Mouse (Mus musculus) activated CD4-positive, CD25-positive, alpha-beta regulatory T cell, adult 4 months (primary cell): ENCODE measurements around the gene Socs1. TPM values are rescaled to one million over a fixed set of nuclear protein-coding genes. Genes with fewer than 3 reads are reported as not detected.

ENCODE experiments used
- ATAC-seq: one replicate; pipeline ENCODE4 v1.8.0; 2017
- polyA plus RNA-seq, 2 experiments: library from polyadenylated mRNA; unstranded; fragments of 100-300 nt; shearing (Covaris generic); gene quantifications; one replicate each; pipeline ENCODE4 v1.2.1; 2017

Gene Socs1
- polyA plus RNA-seq, 2 experiments from 2014 or later = 4.0 to 4.6 TPM

DNA sequence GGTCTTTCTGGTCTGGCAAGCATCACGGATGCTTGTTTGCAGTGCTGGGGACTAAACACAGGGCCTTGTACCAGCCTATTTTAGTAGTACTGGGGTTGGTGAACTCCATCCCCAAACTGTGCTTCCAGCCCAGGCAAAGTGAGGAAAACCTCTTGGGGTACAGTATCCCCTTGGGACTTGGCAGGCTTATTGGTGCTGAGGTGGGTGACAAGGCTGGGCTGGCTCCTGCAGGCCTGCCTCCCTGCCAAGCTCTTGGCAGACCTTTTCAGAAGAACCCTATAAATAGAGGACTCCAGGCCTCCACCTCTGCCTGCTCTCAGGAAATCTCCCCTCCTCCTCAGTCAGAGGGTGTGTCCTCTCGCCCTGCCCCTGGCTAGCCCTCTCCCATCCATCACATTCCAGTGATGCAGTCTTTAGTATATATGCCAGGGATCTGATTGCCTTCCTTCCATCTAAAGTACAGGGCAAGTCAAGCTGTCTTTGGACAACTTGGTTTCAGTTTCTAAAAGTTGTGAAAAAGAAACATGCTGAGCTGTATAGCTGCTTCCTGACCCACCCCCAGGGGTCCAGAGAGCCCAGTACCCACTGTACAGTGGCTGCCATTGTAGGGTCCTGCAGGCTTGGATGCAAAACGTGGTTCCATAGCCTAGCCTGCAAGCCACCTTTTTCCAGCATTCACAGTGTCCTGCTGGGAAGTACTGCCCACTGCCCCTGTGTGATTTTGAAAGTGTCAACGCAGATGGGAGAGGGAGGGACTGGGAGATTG lies 1.6 kb upstream of the Socs1 start:
- ATAC-seq = no peak

DNA sequence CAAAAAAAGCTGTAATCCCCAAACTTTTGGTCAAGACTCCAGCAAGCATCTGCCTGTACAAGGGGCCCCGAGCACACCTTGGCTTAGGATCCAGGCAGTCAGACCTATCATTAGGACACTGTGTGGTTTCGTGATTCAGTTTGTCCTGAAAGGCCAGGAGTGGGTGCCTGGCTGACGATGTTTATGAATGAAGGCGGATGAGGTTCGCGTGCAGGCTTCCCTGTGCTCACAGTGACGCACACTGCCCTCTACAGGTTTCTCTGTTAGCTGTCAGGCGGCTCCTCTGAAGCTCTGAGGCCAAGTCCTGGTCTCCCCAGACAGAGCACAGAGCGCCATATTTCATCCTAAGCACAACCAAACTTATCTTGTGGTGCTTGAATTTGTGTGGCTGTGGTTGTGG lies 952 bp upstream of the Socs1 start:
- ATAC-seq = peak; percentile 50

DNA sequence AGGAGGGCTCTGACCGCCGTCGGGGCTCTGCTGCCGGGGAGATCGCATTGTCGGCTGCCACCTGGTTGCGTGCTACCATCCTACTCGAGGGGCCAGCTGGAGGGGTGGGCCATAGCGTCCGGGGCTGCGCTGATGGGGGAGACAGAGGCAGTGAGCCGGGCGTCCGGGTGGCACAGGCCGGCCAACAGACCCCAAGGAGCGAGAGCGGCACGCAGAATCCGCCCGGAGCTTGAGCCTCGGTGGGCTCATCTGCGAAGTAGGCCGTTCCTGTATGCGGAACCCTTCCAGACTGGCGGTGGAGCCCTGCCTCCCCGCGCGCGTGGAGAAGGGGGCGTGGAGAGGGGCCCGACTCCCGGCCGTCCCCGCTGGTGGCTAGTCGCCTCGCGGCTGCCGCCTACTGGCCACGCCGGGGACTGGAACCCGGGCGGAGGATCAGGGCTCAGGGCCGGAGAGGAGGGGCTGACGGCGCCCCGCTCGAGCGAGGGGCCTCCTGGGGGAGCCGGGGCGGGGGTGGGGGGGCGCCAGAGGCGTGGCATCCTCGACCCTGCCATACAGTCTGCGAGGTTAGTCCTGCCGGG lies 454 bp downstream of the Socs1 start:
- peak; percentile 27 for ATAC-seq

DNA sequence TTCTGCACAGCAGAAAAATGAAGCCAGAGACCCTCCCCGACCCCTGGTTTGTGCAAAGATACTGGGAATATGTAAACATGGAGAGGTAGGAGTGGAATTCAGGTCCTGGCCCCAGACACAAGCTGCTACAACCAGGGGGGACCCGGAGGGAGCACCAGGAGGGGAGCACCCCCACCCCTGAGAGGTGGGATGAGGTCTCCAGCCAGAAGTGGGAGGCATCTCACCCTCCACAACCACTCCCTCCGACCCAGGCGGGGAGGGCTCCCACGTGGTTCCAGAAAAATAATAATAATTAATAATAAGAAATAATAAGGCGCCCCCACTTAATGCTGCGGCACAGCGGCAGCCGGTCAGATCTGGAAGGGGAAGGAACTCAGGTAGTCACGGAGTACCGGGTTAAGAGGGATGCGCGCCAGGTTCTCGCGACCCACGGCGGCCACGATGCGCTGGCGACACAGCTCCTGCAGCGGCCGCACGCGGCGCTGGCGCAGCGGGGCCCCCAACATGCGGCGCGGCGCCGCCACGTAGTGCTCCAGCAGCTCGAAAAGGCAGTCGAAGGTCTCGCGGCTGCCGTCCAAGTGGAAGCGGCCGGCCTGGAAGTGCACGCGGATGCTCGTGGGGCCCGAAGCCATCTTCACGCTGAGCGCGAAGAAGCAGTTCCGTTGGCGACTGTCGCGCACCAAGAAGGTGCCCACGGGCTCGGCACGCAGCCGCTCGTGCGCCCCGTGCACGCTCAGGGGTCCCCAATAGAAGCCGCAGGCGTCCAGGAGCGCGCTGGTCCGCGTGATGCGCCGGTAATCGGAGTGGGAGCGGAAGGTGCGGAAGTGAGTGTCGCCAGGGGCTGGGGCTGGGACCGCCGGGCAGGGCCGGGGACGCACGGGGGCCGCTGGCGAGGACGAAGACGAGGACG lies 1.2 kb downstream of the Socs1 start:
- no peak for ATAC-seq

DNA sequence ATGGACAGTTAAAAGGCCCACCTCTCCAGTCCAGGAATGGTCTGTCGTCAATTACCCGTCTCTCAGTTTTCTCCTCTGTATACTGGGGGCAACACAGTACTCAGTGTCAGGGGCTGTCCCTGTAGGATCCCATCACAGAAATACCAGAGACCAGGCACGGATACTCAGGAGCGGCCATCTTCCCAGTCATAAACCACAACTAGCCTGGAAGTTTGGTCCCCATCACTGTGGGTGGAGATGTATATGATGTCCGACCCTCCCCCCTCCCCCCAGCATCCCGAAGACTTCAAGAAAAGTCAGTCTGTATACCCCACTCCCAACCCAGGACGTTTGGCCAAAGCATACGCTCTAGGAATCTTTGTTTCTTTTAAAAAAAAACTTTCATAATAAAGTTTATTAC lies 1.9 kb downstream of the Socs1 start:
- no peak for ATAC-seq

DNA sequence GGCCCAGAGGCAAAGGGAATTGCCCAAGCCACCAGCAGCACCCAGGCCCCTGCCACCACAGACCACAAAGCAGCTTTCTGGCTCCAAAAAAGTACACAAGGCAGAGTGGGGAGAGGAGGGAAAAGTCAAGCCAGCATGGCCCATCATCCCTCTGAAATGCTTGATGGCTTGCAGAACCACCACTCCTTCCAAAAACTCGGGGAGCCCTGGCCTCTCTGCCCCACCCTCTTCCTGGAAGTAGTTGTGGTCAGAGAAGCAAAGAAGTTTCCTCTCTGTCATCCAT lies 2.2 kb downstream of the Socs1 start:
- ATAC-seq = no peak

DNA sequence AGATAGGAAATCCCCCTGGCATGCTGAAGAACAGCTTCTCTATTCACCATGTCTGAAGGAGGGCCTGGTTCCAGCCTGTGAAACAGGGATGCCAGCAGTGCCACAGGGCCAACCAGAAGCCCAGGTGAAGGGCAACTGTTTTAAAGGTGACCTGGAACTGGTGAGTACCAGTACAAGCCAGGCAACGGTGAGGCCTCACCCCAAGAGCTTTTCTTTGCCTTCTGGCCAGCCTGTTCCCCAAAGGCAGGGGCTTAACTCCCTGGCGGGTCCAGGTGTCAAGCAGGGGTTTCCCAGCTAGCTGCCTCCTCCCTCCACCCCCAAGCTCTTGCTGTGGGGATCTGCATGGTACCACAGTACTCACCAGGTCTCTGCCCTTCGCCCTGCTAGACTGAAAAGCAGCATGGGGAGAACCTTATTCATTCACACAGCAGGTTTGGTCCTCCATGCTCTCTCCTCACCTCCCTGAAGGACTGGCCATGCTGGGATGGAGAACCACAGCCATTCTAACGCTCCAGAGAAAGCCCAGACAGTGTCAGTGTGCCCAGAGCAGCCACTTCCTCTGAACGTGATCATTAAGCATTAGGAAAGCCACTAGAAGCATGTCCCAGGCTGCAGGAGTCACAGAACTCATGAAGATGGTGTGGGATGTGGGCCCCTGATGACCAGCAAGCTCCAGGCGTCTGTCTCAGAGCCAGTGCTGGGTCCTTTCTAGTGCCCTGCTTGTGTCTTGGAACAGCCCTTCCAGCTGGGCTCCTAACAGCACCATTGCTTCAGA lies 2.8 kb downstream of the Socs1 start:
- ATAC-seq = no peak

DNA sequence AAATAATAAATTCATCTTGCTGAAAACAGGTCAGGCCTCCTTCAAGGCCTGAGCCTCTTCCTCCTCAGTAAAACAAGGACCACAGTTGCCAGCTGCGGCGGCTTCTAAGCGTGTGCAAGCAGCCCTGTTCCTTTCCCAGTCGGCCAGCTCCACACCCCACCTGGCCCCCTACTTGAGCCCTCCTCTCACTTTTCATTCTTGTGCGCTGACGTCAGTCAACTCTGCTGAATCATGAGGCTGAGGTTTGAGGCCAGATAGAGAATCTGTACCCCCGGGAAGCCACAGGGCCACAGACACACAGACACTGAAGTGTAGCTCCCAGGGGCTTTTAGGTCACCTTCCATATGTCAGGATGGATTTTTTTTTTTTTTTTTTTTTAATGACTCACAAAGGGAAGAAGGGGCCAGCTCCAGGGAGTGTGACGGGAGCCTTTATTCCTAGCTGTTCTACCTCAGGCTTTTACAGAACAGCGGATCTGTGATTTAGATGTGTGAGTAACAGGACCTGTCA lies 3.4 kb downstream of the Socs1 start:
- ATAC-seq = peak; percentile 4

DNA sequence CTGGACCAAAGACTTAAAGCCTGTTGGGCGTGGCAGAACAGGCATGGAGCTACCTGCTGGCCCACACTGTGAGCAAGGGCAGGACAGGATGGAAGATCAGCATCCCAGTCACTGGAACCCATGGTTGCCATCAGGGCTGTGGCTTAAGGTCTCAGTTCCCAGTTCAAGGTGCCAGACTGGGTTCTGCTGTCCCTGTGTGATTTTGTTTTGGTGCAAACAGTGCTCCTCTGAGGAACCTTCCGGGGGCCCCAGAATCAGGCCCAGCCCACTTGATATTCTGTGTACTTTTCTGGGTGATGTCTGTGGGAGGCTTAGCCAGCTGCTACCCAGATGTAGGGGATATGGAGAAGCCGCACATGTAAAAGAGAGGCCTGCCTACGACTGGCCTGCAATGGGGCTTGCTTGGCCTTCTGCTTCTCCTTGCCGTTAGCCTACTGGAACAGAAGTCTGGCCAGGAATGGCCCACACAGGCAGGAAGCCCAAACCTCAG lies 4.7 kb downstream of the Socs1 start:
- no peak for ATAC-seq

DNA sequence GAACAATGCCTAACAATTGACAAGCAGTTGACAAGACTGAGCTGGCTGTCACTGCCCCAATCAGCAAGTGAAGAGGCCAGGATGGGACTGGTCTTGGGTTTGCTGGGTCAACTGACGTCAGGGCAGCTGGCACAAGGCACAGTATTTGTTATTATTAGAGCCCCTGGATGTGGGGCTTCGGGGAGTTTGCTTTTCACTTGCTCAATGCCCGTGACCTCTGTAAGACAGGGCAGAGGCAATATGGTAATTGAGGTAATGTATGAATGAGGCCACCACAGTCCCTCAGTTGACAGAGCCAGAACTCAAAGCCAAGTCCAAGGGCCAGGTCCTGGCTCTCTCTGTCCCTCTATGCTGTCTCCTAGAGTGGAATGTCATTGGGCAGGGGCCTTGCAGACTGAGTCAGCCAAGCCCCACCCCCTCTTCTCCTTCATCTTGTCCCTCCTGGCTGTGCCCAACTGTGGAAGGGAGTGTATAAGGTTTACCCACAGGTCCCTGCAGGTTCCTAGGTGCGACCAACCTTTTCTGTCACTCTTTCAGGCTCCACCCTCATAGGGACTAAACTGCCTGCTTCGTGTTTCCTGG lies 7.7 kb downstream of the Socs1 start:
- ATAC-seq = no peak

DNA sequence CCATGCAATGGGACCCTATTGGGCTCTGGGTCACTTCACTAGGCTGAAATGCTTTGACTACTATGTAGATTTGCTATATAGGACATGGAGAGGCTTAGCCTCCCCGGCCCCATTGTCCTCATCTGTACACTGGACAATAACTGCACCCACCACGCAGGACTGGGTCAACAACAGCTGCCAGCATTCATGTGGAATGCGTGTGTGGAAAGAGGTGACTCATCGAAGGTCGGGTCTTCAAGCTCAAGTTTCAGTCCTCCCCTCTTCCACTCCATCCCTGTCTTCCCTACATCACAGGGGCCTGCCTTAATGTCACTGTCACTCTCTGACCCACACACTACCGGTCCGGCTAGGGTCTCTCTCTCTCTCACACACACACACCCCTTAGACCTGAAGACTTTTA lies 9.0 kb downstream of the Socs1 start:
- ATAC-seq = no peak

DNA sequence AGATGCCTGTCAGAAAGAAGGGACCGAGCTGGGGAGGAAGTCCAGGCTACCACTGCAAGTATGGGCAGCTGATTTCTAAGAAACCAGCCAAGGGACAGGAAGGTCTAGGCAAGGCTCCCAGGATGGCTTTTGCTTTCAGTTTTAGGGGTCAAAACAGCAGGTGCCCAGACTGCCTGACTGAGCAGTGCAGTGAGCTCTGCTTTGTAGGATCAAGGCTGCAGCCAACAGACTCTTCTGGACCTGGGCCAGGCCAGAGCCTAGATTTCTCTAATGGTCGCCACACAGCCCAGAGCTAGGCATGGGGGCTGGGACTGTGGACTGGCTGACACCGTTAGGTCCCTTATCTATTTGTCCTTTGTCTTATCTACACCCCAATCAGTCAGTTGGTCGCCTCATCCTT lies 10.6 kb downstream of the Socs1 start:
- peak; percentile 6 for ATAC-seq

DNA sequence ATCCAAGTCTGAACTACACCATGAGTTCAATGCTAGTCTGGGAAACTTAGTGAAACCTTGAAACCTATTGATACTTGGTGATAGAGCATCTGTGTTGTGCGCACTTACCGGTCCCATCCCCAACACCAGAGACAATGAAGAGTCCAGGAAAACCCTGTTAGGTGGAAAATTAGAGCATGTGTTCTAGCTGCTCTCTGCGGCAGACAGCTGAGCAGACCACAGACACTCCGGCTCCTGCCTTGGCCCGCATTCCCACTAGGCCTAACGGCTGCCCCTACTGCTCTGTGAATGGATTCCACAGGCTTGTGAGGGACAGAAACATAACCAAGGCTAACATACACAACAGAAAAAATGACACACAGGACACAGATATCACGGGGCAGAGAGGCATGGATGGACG lies 11.8 kb downstream of the Socs1 start:
- no peak for ATAC-seq

DNA sequence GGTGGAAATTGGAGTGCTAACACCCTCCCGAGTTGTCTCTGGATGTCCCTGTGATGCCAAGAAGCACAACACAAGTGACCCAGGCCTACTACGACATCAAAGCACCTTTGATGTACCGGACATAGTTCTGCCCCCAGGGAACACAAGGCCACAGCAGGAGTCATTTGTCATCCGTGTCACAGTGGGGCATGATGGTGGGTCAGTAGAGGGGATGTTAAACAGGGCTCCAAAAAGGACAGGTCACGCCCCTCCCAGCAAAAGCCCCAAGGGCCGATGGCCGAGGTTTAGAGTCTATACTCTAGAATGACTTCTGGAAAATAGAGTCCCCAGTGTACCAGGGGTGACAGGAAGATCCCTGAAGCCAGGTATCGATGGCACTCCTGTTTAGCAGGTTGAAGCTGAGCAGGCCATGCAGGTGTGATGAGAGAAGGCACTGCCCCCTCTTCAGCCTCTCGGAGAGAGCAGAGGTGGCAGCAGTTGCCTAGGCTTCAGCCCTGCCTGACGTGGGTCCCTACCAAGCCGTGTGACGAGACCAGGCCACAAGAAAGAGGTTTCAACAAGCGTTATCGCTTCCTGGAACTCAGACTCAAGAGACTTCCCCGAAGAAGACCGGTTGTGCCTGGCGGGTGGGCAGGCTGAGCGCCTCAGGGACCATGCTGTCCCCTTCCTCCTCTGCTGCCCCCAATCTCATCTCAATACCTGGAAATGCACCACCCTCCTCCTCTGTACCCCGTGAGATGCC lies 13.4 kb downstream of the Socs1 start:
- ATAC-seq = peak; percentile 80

DNA sequence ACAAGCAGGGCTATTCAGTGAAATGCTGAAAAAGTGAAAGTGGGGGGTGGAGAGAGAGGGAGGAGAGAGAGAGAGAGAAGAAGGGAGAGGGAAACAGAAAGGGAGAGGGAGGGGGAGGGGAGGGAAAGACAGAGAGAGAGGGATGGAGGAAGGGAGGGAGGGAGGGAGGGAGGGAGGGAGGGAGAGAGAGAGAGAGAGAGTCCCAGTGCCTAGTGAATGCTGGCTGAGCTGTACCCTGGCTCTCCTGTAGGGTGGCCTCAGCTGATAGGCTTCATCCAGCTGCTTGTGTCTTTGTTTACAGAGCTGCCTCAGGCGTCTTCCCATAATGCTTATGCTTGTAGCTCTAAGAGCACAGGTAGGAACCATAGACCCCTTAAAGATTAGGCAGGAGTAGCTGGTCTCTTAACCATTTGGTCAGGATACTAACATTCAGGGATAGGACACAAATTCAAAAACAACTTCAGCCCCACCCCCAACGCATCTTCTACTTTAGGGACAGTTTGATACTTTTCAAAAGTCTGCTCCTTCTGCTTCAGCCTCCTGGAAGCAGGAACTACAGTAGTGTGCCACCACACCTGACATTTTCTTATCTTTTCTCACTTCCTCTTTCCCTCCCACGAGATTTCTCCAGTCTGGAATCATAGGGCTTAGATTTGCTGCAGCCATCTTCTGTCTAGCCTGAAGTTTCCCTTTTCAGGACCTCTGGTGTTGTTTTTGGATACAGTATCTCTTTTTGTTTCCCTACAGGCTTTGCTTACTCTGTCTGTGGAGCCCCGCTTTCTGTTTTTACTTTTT lies 14.6 kb downstream of the Socs1 start:
- ATAC-seq = no peak

DNA sequence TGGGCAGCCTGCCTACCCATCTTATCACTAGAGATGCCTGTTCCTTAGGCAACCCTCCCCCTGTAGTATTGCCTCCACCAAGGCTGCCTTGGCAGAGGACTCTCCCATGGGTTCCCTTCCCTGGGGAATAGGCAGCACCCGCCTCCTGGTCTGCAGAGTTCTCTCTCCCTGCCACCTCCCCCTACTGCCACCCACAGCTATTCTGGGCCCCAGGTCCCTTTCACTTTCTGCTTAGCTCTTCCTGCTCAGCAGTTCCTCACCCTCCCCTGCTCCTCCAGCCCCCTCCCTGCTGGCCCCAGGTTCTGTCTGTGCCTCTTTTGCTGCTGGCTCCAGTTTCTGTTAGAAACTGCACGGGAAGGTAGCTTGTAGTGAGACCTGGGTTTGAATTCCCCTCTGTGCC lies 15.7 kb downstream of the Socs1 start:
- peak; percentile 72 for ATAC-seq

DNA sequence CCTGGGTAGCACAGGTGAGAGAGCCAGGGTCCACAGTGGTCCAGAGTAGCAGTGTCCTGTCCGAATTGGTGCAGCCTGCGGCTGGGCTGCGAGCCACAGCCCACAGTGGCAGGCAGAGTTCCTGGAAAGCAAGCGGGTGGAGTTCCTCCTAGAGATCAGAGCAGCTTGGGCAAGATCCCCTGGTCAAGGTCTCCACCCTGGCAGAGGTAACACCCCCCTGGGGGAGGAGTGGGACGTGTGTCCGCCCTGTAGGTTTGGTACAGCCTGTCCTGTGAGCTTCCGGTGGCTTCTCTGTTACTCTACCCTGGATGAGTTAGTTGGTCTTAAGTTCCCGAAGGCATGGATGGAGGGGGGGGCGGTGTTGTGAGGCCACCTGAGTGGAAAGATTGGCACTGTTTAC lies 16.5 kb downstream of the Socs1 start:
- no peak for ATAC-seq

DNA sequence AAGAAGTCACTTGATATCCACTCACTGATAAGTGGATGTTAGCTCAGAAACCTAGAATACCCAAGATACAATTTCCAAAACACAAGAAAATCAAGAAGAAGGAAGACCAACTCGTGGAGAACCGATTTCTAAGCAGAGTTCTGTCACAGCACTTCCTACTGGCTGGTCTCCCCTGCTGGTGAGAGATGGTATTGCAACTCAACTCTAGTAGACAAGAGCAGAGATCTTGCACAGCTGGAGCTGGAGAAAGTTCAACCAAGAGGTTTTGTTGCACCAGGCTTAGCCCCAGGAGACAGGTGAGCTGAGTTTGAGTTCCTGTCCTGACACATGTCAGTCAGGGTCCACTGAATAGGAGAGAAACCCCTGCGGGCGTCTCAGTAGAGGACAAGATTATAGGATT lies 18.2 kb downstream of the Socs1 start:
- peak; percentile 12 for ATAC-seq

DNA sequence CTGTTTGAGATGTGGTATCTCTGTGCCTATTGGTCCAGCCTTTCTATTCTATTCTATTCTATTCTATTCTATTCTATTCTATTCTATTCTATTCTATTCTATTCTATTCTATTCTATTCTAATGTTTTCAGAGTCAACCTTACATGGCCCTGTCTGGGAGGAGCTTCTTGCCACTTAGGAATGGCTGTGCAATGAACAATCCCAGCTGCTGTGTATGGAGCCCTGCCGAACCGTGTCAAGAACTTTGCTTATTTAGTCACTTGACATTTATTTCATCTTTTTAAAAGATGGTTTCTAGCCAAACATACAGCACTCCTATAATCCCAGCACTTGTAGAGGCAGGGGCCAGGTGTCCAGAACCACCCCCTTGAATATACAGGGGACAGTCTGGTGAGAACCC lies 21.0 kb downstream of the Socs1 start:
- ATAC-seq = no peak

DNA sequence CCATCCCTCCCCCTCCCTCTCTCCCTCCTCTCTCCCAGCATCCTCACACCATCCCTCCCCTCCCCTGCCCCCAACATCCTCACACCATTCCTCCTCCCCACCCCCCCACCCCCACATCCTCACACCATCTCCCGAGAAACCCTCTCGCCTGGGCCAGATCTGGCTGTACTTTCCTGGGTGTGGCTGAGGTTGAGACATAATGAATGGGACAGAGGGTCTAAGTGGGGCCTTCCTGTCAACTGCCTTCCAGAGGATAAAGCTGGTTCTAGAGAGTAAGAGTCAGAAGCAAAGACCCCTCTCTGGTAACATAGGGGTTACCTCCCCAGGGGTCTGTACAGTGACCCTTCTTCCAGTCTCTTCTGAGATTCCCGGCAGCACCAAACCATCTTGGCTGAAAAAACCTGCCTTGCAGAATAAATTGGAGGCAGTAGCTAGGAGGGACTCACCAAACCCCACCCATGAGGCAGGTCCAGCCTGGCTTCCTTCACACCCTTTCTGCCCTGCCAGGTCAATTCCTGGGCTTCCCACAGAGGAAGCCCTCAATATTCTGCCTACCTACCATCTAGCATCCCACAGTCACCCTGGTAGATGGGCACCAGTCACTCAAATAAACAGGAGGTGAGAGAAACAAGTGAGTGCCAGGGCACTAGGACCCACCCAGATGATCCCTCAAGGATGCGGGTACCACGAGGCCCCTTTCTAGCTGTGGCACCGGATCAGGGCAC lies 21.6 kb downstream of the Socs1 start:
- ATAC-seq = no peak
